Mouse (Mus musculus) embryonic facial prominence, embryonic 11.5 days (tissue): ENCODE results near the gene Ifna16. TPM values are rescaled to one million over a fixed set of nuclear protein-coding genes. Genes with fewer than 3 reads are reported as not detected.
A peak's percentile ranks its signal among the peaks of the same experiment; 100 is the strongest.

ENCODE experiments used
- ATAC-seq: fragments of 200-750 bp; cut with Nextera tagmentation; replicated peaks from 2 replicates; pipeline ENCODE4 v1.8.0; 2017; ENCODE audit warnings: low read depth; ENCODE audit not compliant: insufficient number of reproducible peaks, low FRiP score, low TSS enrichment
- DNase-seq: peaks from one replicate; pipeline ENCODE4 v3.0.0-alpha.2; 2015; ENCODE audit warnings: low spot score
- H3K27ac ChIP-seq: fragments of 300-500 bp; sonication (generic); replicated peaks from 2 replicates; pipeline ENCODE4 v1.5.1; 2014; ENCODE audit warnings: mild to moderate bottlenecking, low read depth, low read length, control low read depth
- H3K27me3 ChIP-seq: fragments of 300-500 bp; sonication (generic); 2 replicates; pipeline ENCODE4 v1.6.1; 2014; ENCODE audit warnings: mild to moderate bottlenecking, low read length, moderate library complexity, mixed read lengths; ENCODE audit not compliant: control insufficient read depth, insufficient read depth
- H3K36me3 ChIP-seq: fragments of 300-500 bp; sonication (generic); replicated peaks from 2 replicates; pipeline ENCODE4 v1.6.1; 2014; ENCODE audit warnings: low read depth, mild to moderate bottlenecking, low read length, moderate library complexity, mixed read lengths; ENCODE audit not compliant: control insufficient read depth, insufficient read depth
- H3K4me1 ChIP-seq: fragments of 300-500 bp; sonication (generic); 2 replicates; pipeline ENCODE4 v1.6.1; 2014; ENCODE audit warnings: low read length, mixed read lengths; ENCODE audit not compliant: control insufficient read depth, insufficient read depth
- H3K4me2 ChIP-seq: fragments of 300-500 bp; sonication (generic); 2 replicates; pipeline ENCODE4 v1.6.1; 2014; ENCODE audit warnings: low read depth, mild to moderate bottlenecking, control low read depth, low read length, moderate library complexity
- H3K4me3 ChIP-seq: fragments of 300-500 bp; sonication (generic); 2 replicates; pipeline ENCODE4 v1.5.1; 2014; ENCODE audit warnings: low read depth, low read length, control low read depth
- H3K9ac ChIP-seq: fragments of 300-500 bp; sonication (generic); replicated peaks from 2 replicates; pipeline ENCODE4 v1.6.1; 2014; ENCODE audit warnings: mild to moderate bottlenecking, control low read depth, low read length
- H3K9me3 ChIP-seq: fragments of 300-500 bp; sonication (generic); replicated peaks from 2 replicates; pipeline ENCODE4 v1.6.1; 2016; ENCODE audit warnings: mild to moderate bottlenecking, low read length, inconsistent platforms, mixed read lengths; ENCODE audit not compliant: control insufficient read depth
- WGBS: fragments of 180-500 bp; shearing (Covaris S2); extraction: QIAGEN DNeasy Blood & Tissue Kit; methylation state at CpG from one replicate; pipeline ENCODE4 v1.1.7; 2014; 5-methylcytosine and 5-hydroxymethylcytosine counted together
- polyA plus RNA-seq: library from polyadenylated mRNA; unstranded; fragments of >200 nt; fragmentation: Nextera tagmentation; extraction: Ambion mirVana; gene quantifications from 2 replicates; pipeline ENCODE4 v1.2.1, GENCODE M21; 2014

The Ifna16 gene
- polyA plus RNA-seq, 1 experiment from 2014 or later, result not detected

DNA sequence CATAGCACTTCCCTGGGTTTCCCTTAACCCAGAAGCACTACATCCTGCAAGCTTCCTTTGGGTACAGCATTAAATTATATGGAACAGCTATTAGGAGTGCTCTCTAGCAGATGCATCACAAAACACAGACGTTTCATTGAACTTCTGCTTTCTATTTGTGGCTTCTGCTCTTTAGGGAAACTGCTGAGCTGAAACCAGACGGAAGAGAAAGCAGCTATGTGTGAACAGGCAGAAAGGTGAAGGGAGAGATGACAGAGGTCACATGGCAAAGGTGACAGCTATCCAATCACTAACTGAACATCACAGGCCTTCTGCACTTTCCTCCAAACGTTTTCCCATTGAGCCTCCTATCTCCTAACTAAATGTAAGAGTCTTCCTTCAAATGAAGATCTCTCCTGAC, 29.2 kb upstream of the Ifna16 start:
- Histone ChIP-seq H3K4me1 (no peaks in the 10 kb centered on the region), H3K9me3 (no peaks in the 10 kb centered on the region), H3K9ac (no peak overlapping the region), H3K4me3 (no peak overlapping the region), H3K36me3 (no peaks in the 10 kb centered on the region), H3K27ac (no peak overlapping the region), H3K27me3 (no peaks in the 10 kb centered on the region), H3K4me2 (no peak overlapping the region)
- 50% methylated on average over 3 of the region's 3 CpGs for WGBS
- ATAC-seq, result no peak
- no peak for DNase-seq

DNA sequence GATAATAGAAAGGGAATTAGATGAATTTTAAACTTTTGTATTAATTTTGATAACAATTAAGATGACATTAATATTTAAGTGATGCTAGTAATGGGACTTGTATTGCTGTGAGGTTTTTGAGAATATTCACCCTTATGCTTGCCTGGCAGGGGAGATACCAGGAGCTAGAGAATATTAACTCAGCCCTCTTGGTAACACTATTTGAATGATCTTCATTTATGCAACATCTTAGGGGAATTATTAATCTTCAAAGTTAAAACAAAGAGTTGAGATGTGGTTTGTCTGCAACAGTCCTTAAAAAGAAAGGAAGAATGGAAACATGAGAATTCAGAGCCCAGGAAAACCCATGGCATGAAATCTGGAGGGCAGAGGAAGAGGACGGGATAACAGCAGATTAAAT, 22.6 kb upstream of the Ifna16 start:
- Histone ChIP-seq H3K9me3 (no peaks in the 10 kb centered on the region), H3K4me3 (no peak overlapping the region), H3K27ac (no peak overlapping the region), H3K4me2 (no peak overlapping the region), H3K36me3 (no peaks in the 10 kb centered on the region), H3K27me3 (no peaks in the 10 kb centered on the region), H3K9ac (no peak overlapping the region), H3K4me1 (no peaks in the 10 kb centered on the region)
- DNase-seq (no peak), ATAC-seq (no peak)
- WGBS, result 87% methylated on average over 1 of the region's 1 CpGs

DNA sequence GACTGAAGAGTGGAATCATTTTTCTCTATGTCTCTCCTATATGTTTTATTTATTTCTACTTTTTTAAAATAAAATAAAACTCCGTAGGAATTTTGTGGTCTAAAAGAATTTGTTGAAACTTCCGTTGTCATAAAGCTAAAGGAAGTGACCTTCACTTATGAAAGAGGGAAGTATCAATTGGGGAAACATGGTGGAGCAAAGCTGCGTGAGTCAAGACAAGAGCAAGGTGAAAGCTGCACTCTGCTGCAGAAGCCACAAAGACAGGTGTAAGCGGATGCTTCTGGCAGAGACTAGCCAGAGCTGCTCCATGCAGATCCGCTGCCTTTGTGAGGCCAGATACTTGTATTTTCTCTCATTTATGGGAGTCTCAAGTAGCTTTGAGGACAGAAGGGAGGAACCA, 22.1 kb upstream of the Ifna16 start:
- ATAC-seq, result no peak
- Histone ChIP-seq H3K9ac (no peak overlapping the region), H3K4me3 (no peak overlapping the region), H3K4me2 (no peak overlapping the region), H3K27me3 (no peaks in the 10 kb centered on the region), H3K27ac (no peak overlapping the region), H3K9me3 (no peaks in the 10 kb centered on the region), H3K36me3 (no peaks in the 10 kb centered on the region), H3K4me1 (no peaks in the 10 kb centered on the region)
- WGBS, result 82% methylated on average over 5 of the region's 5 CpGs
- DNase-seq, result no peak

DNA sequence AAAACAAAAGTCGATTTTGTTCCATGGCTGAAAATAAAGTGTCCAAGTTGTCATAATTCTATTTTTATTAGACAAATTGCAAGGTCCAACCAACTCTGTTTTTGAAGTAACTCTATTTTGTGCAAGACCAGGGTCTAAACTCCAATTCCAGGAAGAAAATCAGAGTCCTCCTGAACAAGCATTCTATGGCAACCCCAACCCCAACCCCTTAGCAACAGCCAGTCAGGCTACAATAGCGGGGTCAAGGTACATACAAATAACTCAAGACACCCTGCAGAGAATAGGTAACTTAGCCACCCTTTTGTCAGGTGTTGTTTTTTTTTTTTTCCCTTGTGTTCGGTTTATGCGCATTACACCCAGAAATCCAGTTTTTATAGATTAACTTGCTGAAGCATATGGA, 21.0 kb upstream of the Ifna16 start:
- Histone ChIP-seq H3K4me2 (no peak overlapping the region), H3K9ac (no peak overlapping the region), H3K36me3 (no peaks in the 10 kb centered on the region), H3K9me3 (no peaks in the 10 kb centered on the region), H3K27ac (no peak overlapping the region), H3K4me3 (no peak overlapping the region), H3K4me1 (no peaks in the 10 kb centered on the region), H3K27me3 (no peaks in the 10 kb centered on the region)
- ATAC-seq (no peak), DNase-seq (no peak)
- WGBS, result 85% methylated on average over 4 of the region's 4 CpGs

DNA sequence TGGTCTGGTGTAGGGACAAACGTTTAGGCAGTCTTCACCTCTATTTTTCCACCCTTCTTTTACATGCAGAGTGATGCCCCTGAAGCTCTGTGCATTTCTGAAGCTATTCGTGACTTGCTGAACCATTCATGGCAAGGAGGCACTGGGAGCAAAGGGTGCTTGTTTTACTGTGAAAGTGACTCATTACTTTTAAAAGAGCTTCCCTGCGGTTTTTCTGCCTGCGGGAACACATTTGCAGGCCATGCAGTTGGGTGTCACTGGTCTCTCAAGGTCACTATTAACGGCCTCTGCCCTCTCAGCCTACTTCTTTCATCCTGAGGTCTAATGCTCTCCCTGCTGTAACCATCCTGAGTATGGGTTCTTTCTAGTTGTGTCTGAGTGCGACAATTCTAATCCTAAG, 20.4 kb upstream of the Ifna16 start:
- DNase-seq, result no peak
- WGBS, result 65% methylated on average over 6 of the region's 6 CpGs
- H3K4me2 ChIP-seq, result no peak overlapping the region

DNA sequence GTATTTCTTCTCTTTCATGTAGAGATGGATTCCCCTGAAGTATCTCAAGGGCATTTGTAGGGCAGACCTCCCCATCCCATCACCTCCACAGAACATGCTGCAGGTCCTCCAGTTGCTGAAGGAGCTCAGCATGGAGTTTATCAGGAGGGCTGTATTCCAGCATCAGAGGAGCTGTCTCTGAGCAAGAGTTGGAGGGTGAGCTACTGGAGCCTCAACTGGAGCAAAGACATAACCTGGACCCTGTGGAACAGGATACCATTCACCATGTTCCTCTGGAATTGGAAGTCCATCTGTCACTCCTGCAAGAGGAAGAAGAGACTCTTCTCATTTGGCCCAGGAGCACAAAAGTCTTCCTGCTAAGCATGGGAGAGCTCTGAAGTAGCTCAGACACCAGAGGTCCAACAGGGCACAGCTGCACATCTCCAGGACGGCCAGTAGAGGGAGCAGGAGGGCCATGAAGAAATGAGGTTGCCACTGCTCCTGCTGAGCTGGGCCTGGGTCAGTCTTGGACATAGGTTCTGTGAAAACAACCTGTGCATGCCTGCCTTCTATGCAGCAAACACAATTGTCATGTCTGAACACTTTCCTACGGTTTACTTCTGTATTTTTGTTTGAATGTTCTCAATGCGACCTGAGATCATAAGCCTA, 19.6 kb upstream of the Ifna16 start:
- H3K4me3 ChIP-seq, result no peak overlapping the region
- no peaks in the 10 kb centered on the region for H3K4me1 ChIP-seq
- no peak overlapping the region for H3K9ac ChIP-seq
- WGBS, result 23% methylated on average over 3 of the region's 3 CpGs
- peak; percentile 86 for DNase-seq
- H3K27ac ChIP-seq, result no peak overlapping the region
- no peak overlapping the region for H3K4me2 ChIP-seq
- ATAC-seq, result no peak
- no peaks in the 10 kb centered on the region for H3K36me3 ChIP-seq
- H3K9me3 ChIP-seq, result no peaks in the 10 kb centered on the region
- H3K27me3 ChIP-seq, result no peaks in the 10 kb centered on the region

More for the DNA sequence above, 20.4 kb upstream of the Ifna16 start:
- no peaks in the 10 kb centered on the region for H3K36me3 ChIP-seq
- H3K4me1 ChIP-seq, result no peaks in the 10 kb centered on the region
- no peak overlapping the region for H3K9ac ChIP-seq
- no peak for ATAC-seq
- no peak overlapping the region for H3K27ac ChIP-seq
- no peaks in the 10 kb centered on the region for H3K27me3 ChIP-seq
- H3K4me3 ChIP-seq, result no peak overlapping the region
- H3K9me3 ChIP-seq, result no peaks in the 10 kb centered on the region

DNA sequence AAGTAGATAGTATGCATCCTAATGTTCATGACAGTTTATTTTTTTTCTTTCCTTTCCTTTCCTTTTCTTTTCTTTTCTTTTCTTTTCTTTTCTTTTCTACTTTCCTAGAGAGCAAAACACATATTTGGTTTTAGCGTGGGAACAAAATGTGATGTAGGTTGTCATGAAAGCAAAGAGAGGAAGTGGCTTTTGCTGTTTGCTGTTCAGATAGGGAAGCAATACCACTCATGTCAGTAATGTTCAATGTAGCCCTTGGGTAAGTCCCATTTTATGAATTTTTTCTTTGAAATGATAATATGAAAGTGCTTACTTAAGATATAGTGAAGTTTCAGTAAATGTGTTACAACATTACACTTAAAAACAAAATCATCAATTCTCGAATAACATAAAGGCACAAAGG, 16.7 kb upstream of the Ifna16 start:
- Histone ChIP-seq H3K4me1 (no peaks in the 10 kb centered on the region), H3K9ac (no peak overlapping the region), H3K36me3 (no peaks in the 10 kb centered on the region), H3K4me3 (no peak overlapping the region), H3K4me2 (no peak overlapping the region), H3K27me3 (no peaks in the 10 kb centered on the region), H3K27ac (no peak overlapping the region), H3K9me3 (no peaks in the 10 kb centered on the region)
- WGBS, result 81% methylated on average over 2 of the region's 2 CpGs
- no peak for DNase-seq
- no peak for ATAC-seq

DNA sequence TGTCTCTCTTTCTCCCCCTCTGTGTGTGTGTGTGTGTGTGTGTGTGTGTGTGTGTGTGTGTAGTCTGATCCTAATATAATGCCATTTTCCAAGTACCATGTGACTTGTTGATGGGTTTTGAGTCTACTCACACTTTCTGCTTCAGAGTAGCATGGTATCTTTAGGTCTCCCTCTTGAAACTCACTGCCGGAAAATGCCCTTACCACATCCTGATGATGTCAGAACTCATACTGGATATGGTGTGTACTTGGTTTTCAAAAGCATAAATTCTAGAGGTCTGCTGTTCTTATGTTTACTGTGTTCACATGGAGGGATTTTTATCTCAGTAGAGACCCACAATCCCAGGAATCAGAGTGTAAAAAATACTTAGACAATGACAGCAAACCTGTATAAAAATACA, 15.8 kb upstream of the Ifna16 start:
- no peaks in the 10 kb centered on the region for H3K27me3 ChIP-seq
- ATAC-seq, result no peak
- H3K36me3 ChIP-seq, result no peaks in the 10 kb centered on the region
- no peak overlapping the region for H3K4me2 ChIP-seq
- no peaks in the 10 kb centered on the region for H3K4me1 ChIP-seq
- no peak overlapping the region for H3K4me3 ChIP-seq
- H3K9ac ChIP-seq, result no peak overlapping the region
- no peaks in the 10 kb centered on the region for H3K9me3 ChIP-seq
- DNase-seq, result no peak
- WGBS, result 88% methylated on average over 1 of the region's 1 CpGs
- H3K27ac ChIP-seq, result no peak overlapping the region
